Mouse (Mus musculus) MEL (cell line): ENCODE results near the gene Metrn. TPM values are rescaled to one million over a fixed set of nuclear protein-coding genes. Genes with fewer than 3 reads are reported as not detected.

Source experiments
- DNase-seq: peaks from one replicate; pipeline ENCODE4 v3.0.0; 2011; ENCODE audit warnings: low read depth, low spot score
- H3K27ac ChIP-seq: 2 replicates; pipeline ENCODE4 v1.5.1; 2012; ENCODE audit warnings: low read depth, mild to moderate bottlenecking, control low read depth, low read length, moderate library complexity; ENCODE audit not compliant: control insufficient read depth
- H3K27me3 ChIP-seq, 2 experiments: fragments of 150-350 bp in 1 of 2; sonication (generic) in 1 of 2; 2 replicates each; pipeline ENCODE4 v1.6.1; 2012; ENCODE audit warnings: low read length in 2 of 2, mild to moderate bottlenecking in 2 of 2, improper control_type of control experiment in 1 of 2, moderate library complexity in 1 of 2; ENCODE audit not compliant: insufficient read depth in 2 of 2, control insufficient read depth in 1 of 2
- H3K36me3 ChIP-seq, 2 experiments: 2 replicates each; pipeline ENCODE4 v1.6.1; 2012 to 2014; ENCODE audit warnings: low read length in 2 of 2, improper control_type of control experiment in 1 of 2, inconsistent platforms in 1 of 2, mild to moderate bottlenecking in 1 of 2; ENCODE audit not compliant: insufficient read depth in 2 of 2, control insufficient read depth in 1 of 2
- H3K4me1 ChIP-seq, 2 experiments: fragments of 150-350 bp in 1 of 2; sonication (generic) in 1 of 2; 2 replicates each; pipeline ENCODE4 v1.6.1; 2012; ENCODE audit warnings: low read length in 2 of 2, improper control_type of control experiment in 1 of 2, mild to moderate bottlenecking in 1 of 2; ENCODE audit not compliant: insufficient read depth in 2 of 2, control insufficient read depth in 1 of 2
- H3K4me3 ChIP-seq, 2 experiments: fragments of 150-350 bp in 1 of 2; sonication (generic) in 1 of 2; 2 replicates each; pipeline ENCODE4 v1.5.1; 2012; ENCODE audit warnings: low read depth in 2 of 2, low read length in 2 of 2, mild to moderate bottlenecking in 2 of 2, moderate library complexity in 2 of 2, control low read depth in 1 of 2, improper control_type of control experiment in 1 of 2; ENCODE audit not compliant: control insufficient read depth in 1 of 2, insufficient read depth in 1 of 2
- H3K79me2 ChIP-seq: 2 replicates; pipeline ENCODE4 v1.6.1; 2012; ENCODE audit warnings: mild to moderate bottlenecking, low read length, moderate library complexity; ENCODE audit not compliant: control insufficient read depth, poor library complexity, insufficient read depth
- H3K9ac ChIP-seq: 2 replicates; pipeline ENCODE4 v1.6.1; 2012; ENCODE audit warnings: low read depth, mild to moderate bottlenecking, control low read depth, low read length, moderate library complexity; ENCODE audit not compliant: control insufficient read depth, poor library complexity, severe bottlenecking
- H3K9me3 ChIP-seq: fragments of 150-350 bp; sonication (generic); replicated peaks from 2 replicates; pipeline ENCODE4 v1.6.1; 2012; ENCODE audit warnings: mild to moderate bottlenecking, low read length, improper control_type of control experiment, moderate library complexity; ENCODE audit not compliant: insufficient read depth
- BHLHE40 ChIP-seq: IDR thresholded peaks from 2 replicates; pipeline ENCODE4 v1.6.1; 2012; ENCODE audit warnings: low read depth, mild to moderate bottlenecking, inconsistent platforms, low read length, improper control_type of control experiment, borderline replicate concordance
- CHD1 ChIP-seq: IDR thresholded peaks from 2 replicates; pipeline ENCODE4 v1.6.1; 2012; ENCODE audit warnings: low read depth, mild to moderate bottlenecking, inconsistent platforms, low read length, improper control_type of control experiment
- CHD2 ChIP-seq: IDR thresholded peaks from 2 replicates; pipeline ENCODE4 v1.6.1; 2011; ENCODE audit warnings: low read length, improper control_type of control experiment
- CTCF ChIP-seq, 3 experiments: IDR thresholded peaks in 2 of 3; conservative IDR thresholded peaks in 1 of 3; 2 replicates each; pipeline ENCODE4 v1.5.1; 2011 to 2012; ENCODE audit warnings: low read length in 3 of 3, low read depth in 2 of 3, mild to moderate bottlenecking in 2 of 3, improper control_type of control experiment in 1 of 3, inconsistent platforms in 1 of 3, mixed read lengths in 1 of 3, moderate library complexity in 1 of 3; ENCODE audit not compliant: control insufficient read depth in 1 of 3, insufficient read depth in 1 of 3, poor library complexity in 1 of 3, severe bottlenecking in 1 of 3
- GATA1 ChIP-seq: IDR thresholded peaks from 2 replicates; pipeline ENCODE4 v1.6.1; 2011; ENCODE audit warnings: low read depth, low read length, improper control_type of control experiment
- KAT2A ChIP-seq: conservative IDR thresholded peaks from 2 replicates; pipeline ENCODE4 v1.6.1; 2012; ENCODE audit warnings: low read depth, low read length, improper control_type of control experiment, inconsistent platforms
- MAFK ChIP-seq: IDR thresholded peaks from 2 replicates; pipeline ENCODE4 v1.6.1; 2011; ENCODE audit warnings: low read depth, mild to moderate bottlenecking, low read length, improper control_type of control experiment, borderline replicate concordance
- MAX ChIP-seq: IDR thresholded peaks from 2 replicates; pipeline ENCODE4 v1.6.1; 2011; ENCODE audit warnings: low read length, improper control_type of control experiment
- MAZ ChIP-seq: IDR thresholded peaks from 2 replicates; pipeline ENCODE4 v1.6.1; 2012; ENCODE audit warnings: low read depth, mild to moderate bottlenecking, inconsistent platforms, low read length, improper control_type of control experiment
- MYB ChIP-seq: IDR thresholded peaks from 2 replicates; pipeline ENCODE4 v1.6.1; 2011; ENCODE audit warnings: mild to moderate bottlenecking, low read depth, low read length, improper control_type of control experiment
- NELFE ChIP-seq: IDR thresholded peaks from 2 replicates; pipeline ENCODE4 v1.6.1; 2011; ENCODE audit warnings: low read depth, low read length, improper control_type of control experiment
- NRF1 ChIP-seq: IDR thresholded peaks from 2 replicates; pipeline ENCODE4 v1.6.1; 2014; ENCODE audit warnings: low read depth, mild to moderate bottlenecking, inconsistent platforms, low read length, improper control_type of control experiment, moderate library complexity; ENCODE audit not compliant: poor library complexity, insufficient read depth, severe bottlenecking
- POLR2AphosphoS5 ChIP-seq: IDR thresholded peaks from 2 replicates; pipeline ENCODE4 v1.6.1; 2012; ENCODE audit warnings: low read depth, borderline replicate concordance, mild to moderate bottlenecking, inconsistent platforms, low read length, moderate library complexity, mixed read lengths
- RAD21 ChIP-seq: IDR thresholded peaks from 2 replicates; pipeline ENCODE4 v1.6.1; 2011; ENCODE audit warnings: mild to moderate bottlenecking, low read depth, low read length, improper control_type of control experiment
- RCOR1 ChIP-seq: IDR thresholded peaks from 2 replicates; pipeline ENCODE4 v1.6.1; 2012; ENCODE audit warnings: low read depth, mild to moderate bottlenecking, inconsistent platforms, low read length, improper control_type of control experiment
- TBP ChIP-seq: IDR thresholded peaks from 2 replicates; pipeline ENCODE4 v1.8.0; 2011; ENCODE audit warnings: low read depth, low read length, improper control_type of control experiment
- TCF12 ChIP-seq: IDR thresholded peaks from 2 replicates; pipeline ENCODE4 v1.6.1; 2014; ENCODE audit warnings: low read depth, mild to moderate bottlenecking, inconsistent platforms, low read length, improper control_type of control experiment, moderate library complexity
- UBTF ChIP-seq: IDR thresholded peaks from 2 replicates; pipeline ENCODE4 v1.6.1; 2012; ENCODE audit warnings: low read depth, mild to moderate bottlenecking, inconsistent platforms, low read length, improper control_type of control experiment, moderate library complexity, borderline replicate concordance; ENCODE audit not compliant: insufficient read depth
- USF2 ChIP-seq, 2 experiments: IDR thresholded peaks; 2 replicates each; pipeline ENCODE4 v1.6.1; 2011 to 2012; ENCODE audit warnings: improper control_type of control experiment in 2 of 2, low read length in 2 of 2, borderline replicate concordance in 1 of 2, inconsistent platforms in 1 of 2, low read depth in 1 of 2, mild to moderate bottlenecking in 1 of 2; ENCODE audit not compliant: insufficient read depth in 1 of 2
- ZC3H11A ChIP-seq: IDR thresholded peaks from 2 replicates; pipeline ENCODE4 v1.6.1; 2012; ENCODE audit warnings: low read depth, mild to moderate bottlenecking, inconsistent platforms, low read length, improper control_type of control experiment
- ZKSCAN1 ChIP-seq: IDR thresholded peaks from 2 replicates; pipeline ENCODE4 v1.6.1; 2012; ENCODE audit warnings: low read depth, mild to moderate bottlenecking, inconsistent platforms, low read length, improper control_type of control experiment, moderate library complexity
- ZMIZ1 ChIP-seq: IDR thresholded peaks from 2 replicates; pipeline ENCODE4 v1.6.1; 2012; ENCODE audit warnings: low read depth, mild to moderate bottlenecking, inconsistent platforms, low read length, improper control_type of control experiment, moderate library complexity
- ZNF384 ChIP-seq: IDR thresholded peaks from 2 replicates; pipeline ENCODE4 v1.6.1; 2012; ENCODE audit warnings: low read depth, mild to moderate bottlenecking, inconsistent platforms, low read length, improper control_type of control experiment
- polyA plus RNA-seq, 2 experiments: library from polyadenylated mRNA; stranded (reverse) in 1 of 2; unstranded in 1 of 2; fragments of >175 nt in 1 of 2; fragments of >200 nt in 1 of 2; gene quantifications; 2 replicates each; pipeline versions ENCODE4 v1.2.1 to v1.2.4; 2012; ENCODE audit warnings: low replicate concordance in 2 of 2, low read depth in 1 of 2; ENCODE audit not compliant: insufficient read length in 2 of 2, insufficient read depth in 1 of 2, missing spikeins in 1 of 2
- total RNA-seq: library from RNA; depleted of rRNA; stranded (reverse); fragments of 300-350 nt; gene quantifications from 2 replicates; pipeline ENCODE4 v1.2.3, GENCODE M21; 2012

The Metrn gene
- total and polyA plus RNA-seq, 3 experiments: 95.7 to 116 TPM; not detected in 1

- no peak for TF ChIP-seq GATA1
- no peak for TF ChIP-seq MAFK
- no peak for TF ChIP-seq RCOR1
- TF ChIP-seq TCF12: peak; percentile 21; the same call in 1 of the 2 replicates
- no peak for TF ChIP-seq ZNF384
- TF ChIP-seq ZKSCAN1: no peak
- TF ChIP-seq MAZ: no peak
- no peak for TF ChIP-seq KAT2A
- no peak for TF ChIP-seq POLR2AphosphoS5
- no peak for TF ChIP-seq CHD1
These were observed 11.6 kb downstream of the Metrn start, which contains the start of gene Haghl (continued) for GRCm38 (mm10) chr17:25785281-25785745.

DNA sequence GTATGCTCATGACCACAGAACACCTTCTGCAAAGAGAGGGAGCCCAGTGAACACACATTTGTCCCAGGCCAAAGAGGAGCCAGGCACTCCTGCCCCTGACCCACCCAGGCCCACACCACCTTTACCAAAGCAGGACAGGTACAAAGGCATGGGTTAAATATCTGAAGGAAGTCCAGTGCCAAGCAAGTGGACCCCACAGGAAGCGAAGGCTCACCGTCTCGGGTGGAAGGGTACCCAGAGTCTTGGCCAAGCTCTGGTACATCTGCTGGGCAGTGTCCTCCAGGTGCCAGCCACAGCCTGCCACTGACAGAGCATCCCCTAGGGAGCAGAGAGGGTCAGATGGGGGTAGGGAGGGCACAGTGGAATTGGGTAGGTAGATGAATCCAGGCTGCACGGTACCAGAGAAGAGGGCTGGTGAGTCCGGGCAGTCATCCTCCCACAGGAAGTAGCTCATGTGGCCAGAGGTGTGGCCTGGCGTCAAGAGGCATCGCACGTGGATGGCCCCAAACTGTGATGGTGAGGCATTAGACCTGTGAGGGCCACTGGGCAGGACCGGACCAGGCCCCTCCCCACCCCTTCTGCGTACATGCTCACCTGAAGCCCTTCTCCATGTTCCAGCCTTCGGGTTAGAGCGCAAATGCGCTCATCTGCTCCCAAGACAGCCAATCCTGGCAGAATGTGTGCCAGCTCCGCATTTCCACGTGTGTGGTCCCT, 12.9 kb downstream of the Metrn start:
- Histone ChIP-seq H3K9ac (peak overlapping the region; percentile 60; the same call in 1 of the 2 replicates), H3K9me3 (no peaks in the 10 kb centered on the region), H3K79me2 (no peaks in the 10 kb centered on the region), H3K27me3 (no peaks in the 10 kb centered on the region), H3K27ac (no peak overlapping the region), H3K4me3 (no peak overlapping the region; a peak in 1 of 4 replicates), H3K36me3 (peaks cover 0 to 2% of the 10 kb centered on the region in 2 experiments; a peak in 2 of 4 replicates), H3K4me1 (no peaks in the 10 kb centered on the region)
- DNase-seq: no peak
- no peak for TF ChIP-seq MYB

- H3K79me2 ChIP-seq: no peaks in the 10 kb centered on the region
- peaks cover 0 to 2% of the 10 kb centered on the region in 2 experiments; a peak in 2 of 4 replicates for H3K36me3 ChIP-seq
- H3K27ac ChIP-seq: no peak overlapping the region
- H3K9ac ChIP-seq: no peak overlapping the region
- no peak overlapping the region for H3K4me3 ChIP-seq
- no peaks in the 10 kb centered on the region for H3K4me1 ChIP-seq
- TF ChIP-seq RAD21: no peak
- no peak for TF ChIP-seq ZMIZ1
- no peak for TF ChIP-seq ZNF384
- TF ChIP-seq UBTF: no peak
- no peak for TF ChIP-seq TBP
- no peak for TF ChIP-seq USF2 (IDR thresholded peaks at IDR 0.05; ENCODE audit: borderline replicate concordance in 1 of 2, insufficient read depth in 1 of 2, low read depth in 1 of 2, low read length in 2 of 2)
- no peak for TF ChIP-seq NELFE
- TF ChIP-seq TCF12: no peak
- TF ChIP-seq ZKSCAN1: no peak
- TF ChIP-seq POLR2AphosphoS5: no peak
- TF ChIP-seq BHLHE40: no peak
- TF ChIP-seq ZC3H11A: no peak
- TF ChIP-seq MAX: no peak
- TF ChIP-seq CTCF (IDR thresholded peaks at IDR 0.05 in 2 of 3, conservative IDR thresholded peaks at IDR 0.05 in 1 of 3; ENCODE audit: control insufficient read depth in 1 of 3, insufficient read depth in 1 of 3, low read depth in 2 of 3, low read length in 3 of 3, poor library complexity in 1 of 3, severe bottlenecking in 1 of 3): no peak
- no peak for TF ChIP-seq CHD2
- TF ChIP-seq NRF1: no peak
- no peak for TF ChIP-seq RCOR1
- TF ChIP-seq GATA1: no peak
- TF ChIP-seq MAFK: no peak
- H3K9me3 ChIP-seq: no peaks in the 10 kb centered on the region
- H3K27me3 ChIP-seq: no peaks in the 10 kb centered on the region
- DNase-seq: no peak
These were observed 13.8 kb downstream of the Metrn start for GRCm38 (mm10) chr17:25783086-25783485.
